Mouse (Mus musculus) embryonic fibroblast, embryonic 13.5 days (primary cell): ENCODE data around the gene St13. TPM values are rescaled to one million over a fixed set of nuclear protein-coding genes. Genes with fewer than 3 reads are reported as not detected.

Source experiments
- H3K27ac ChIP-seq: 2 replicates; pipeline ENCODE4 v1.5.1; 2012; ENCODE audit warnings: low read length, control low read depth, inconsistent platforms; ENCODE audit not compliant: insufficient read depth
- H3K4me1 ChIP-seq: 2 replicates; pipeline ENCODE4 v1.6.1; 2011; ENCODE audit warnings: low read length; ENCODE audit not compliant: control insufficient read depth, insufficient read depth
- H3K4me3 ChIP-seq: 2 replicates; pipeline ENCODE4 v1.5.1; 2011; ENCODE audit warnings: mild to moderate bottlenecking, control low read depth, low read length; ENCODE audit not compliant: insufficient read depth
- CTCF ChIP-seq: IDR thresholded peaks from 2 replicates; pipeline ENCODE4 v1.5.1; 2011; ENCODE audit warnings: mild to moderate bottlenecking, control low read depth, low read length, moderate library complexity, borderline replicate concordance; ENCODE audit not compliant: insufficient read depth
- POLR2A ChIP-seq: IDR thresholded peaks from 2 replicates; pipeline ENCODE4 v1.6.1; 2011; ENCODE audit warnings: low read depth, mild to moderate bottlenecking, control low read depth, low read length, moderate library complexity
- polyA plus RNA-seq: library from polyadenylated mRNA; stranded (reverse); fragments of >200 nt; gene quantifications from 2 replicates; pipeline ENCODE4 v1.2.4, GENCODE M21; 2011; ENCODE audit warnings: low read depth; ENCODE audit not compliant: missing spikeins, insufficient read length

St13 gene
- polyA plus RNA-seq, 1 experiment, result 337 TPM

DNA sequence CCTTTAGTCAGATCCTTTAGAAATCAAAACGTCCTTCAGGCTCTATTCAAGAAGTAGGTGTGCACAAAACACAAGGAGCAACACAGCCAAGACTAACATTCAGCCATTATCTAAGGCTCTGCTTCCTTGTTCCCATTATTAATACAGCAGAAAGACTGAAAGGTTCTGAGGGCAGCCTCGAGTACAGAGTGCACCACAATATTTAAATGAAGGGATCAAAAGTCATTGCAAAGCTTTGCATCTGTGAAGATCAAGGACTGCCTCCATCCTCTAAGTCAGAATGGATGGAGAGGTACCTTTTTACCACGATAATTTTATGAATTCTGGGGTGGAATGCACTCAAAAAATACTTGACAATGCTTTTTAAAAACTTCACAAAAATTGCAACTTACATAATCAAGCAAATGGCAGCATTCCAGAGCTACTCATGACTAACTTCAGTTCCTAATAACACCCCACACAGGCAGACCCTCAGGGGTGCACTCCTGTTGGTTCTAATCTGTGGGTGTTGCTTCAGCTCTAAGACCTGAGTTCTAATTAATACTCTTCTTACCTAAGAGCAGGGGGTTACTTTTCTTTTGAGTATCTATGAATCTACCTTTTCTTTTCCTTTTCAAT, 69.0 kb downstream of the St13 start:
- TF ChIP-seq POLR2A (no peak), CTCF (no peak)

GRCm38 (mm10) chr15:81329721-81330369, 70.0 kb downstream of the St13 start:
- no peak overlapping the region for H3K4me3 ChIP-seq
- TF ChIP-seq CTCF, result no peak
- H3K4me1 ChIP-seq, result no peaks in the 10 kb centered on the region; the same call in 1 of the 2 replicates
- H3K27ac ChIP-seq, result no peak overlapping the region

More for the DNA sequence above, 69.0 kb downstream of the St13 start:
- Histone ChIP-seq H3K4me1 (no peaks in the 10 kb centered on the region; the same call in 1 of the 2 replicates), H3K27ac (no peak overlapping the region), H3K4me3 (no peak overlapping the region)

GRCm38 (mm10) chr15:81327501-81327900, 72.4 kb downstream of the St13 start:
- Histone ChIP-seq H3K4me1 (no peaks in the 10 kb centered on the region; the same call in 1 of the 2 replicates), H3K4me3 (no peak overlapping the region), H3K27ac (no peak overlapping the region)
- no peak for TF ChIP-seq POLR2A

DNA sequence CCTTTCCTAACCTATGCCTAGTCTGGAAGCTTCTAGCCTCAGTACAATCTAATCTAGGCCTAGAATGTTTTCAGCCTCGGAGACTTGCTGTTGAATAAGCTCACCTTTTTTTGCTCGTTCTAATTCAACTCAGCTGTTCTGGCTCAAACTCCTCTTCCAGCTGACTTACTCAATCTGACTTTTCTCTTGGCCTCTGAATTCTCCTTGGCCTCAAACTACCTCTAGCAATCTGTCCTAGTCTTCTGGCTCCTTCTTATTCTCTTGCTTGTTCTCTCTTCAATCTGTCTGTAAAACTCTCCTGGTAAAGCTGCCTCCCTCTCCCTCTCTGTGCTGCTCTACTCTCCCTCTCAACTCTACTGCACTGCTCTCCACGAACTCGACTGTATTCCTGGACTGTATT, 74.9 kb downstream of the St13 start:
- peak overlapping the region; percentile 23; the same call in 1 of the 2 replicates for H3K27ac ChIP-seq
- TF ChIP-seq POLR2A, result no peak
- no peak for TF ChIP-seq CTCF
- H3K4me3 ChIP-seq, result no peak overlapping the region
- no peaks in the 10 kb centered on the region for H3K4me1 ChIP-seq

DNA sequence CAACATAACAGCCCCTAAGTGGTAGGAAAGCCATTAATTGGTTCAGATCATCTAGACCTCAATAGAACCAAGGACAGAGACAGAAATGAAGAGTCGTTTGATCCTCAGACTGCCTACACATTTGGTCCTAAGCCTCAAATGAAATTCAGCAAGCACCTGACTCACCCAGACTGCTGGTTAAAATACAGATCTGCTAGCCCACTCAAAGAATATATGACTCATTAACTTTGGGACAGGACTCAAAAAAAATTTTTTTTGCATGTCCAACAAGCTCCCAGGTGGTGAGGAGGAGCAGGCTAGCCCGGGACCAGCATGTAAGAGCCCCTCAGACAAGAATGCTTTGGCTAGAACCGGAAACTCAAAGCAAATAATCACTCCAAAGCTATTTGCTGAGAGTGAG, 79.7 kb downstream of the St13 start:
- H3K27ac ChIP-seq, result no peak overlapping the region
- H3K4me1 ChIP-seq, result no peaks in the 10 kb centered on the region
- TF ChIP-seq POLR2A (no peak), CTCF (no peak)
- no peak overlapping the region for H3K4me3 ChIP-seq

DNA sequence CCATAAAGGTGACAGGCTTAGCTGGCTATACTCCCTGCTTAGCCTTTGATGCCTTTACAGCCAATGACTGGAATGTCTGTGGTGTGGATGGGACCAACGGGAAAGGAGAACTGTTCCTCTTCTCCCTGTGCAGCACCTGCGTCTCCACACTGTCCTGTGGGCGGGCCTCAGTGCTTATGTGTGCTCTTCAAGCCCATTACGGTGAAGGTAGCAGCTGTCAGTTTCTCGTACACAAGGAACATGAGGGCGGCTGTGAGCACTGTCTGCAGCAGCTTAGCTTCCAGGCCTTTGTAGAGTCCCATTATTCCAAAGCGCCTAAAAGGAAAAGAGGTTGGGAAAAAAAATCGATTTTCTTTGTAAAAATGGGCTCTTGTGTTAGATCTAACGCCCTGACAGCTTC, 80.4 kb downstream of the St13 start:
- TF ChIP-seq POLR2A, result no peak
- TF ChIP-seq CTCF, result no peak
- H3K27ac ChIP-seq, result no peak overlapping the region
- H3K4me3 ChIP-seq, result no peak overlapping the region
- no peaks in the 10 kb centered on the region for H3K4me1 ChIP-seq

DNA sequence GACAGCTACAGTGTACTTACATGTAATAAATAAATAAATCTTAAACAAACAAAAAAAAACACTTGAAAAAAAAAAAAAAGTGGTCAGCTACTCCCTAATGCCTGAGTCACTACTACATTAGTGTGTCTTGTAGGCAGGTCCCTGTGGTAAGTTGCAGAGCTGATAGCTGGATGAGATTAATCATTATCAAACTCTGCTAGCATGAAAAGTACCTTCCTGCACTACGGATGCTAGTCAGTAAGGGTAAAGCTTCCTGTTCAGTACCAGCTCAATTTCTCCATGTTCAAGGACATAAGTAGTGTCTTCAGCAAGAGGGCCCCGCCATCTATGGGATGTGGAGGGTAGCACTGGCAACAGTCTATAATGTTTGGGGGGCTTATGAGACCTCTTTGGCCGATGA, 85.9 kb downstream of the St13 start:
- Histone ChIP-seq H3K27ac (no peak overlapping the region), H3K4me1 (no peaks in the 10 kb centered on the region; the same call in 1 of the 2 replicates), H3K4me3 (no peak overlapping the region)
- TF ChIP-seq CTCF, result no peak
- TF ChIP-seq POLR2A, result no peak

Other genes starting within 250 kb of the St13 start
- gene Mrtfa, start 209.3 kb downstream of the St13 start, polyA plus RNA-seq, result 36.6 and 38.4 TPM in 2 replicates
- 0.75 and 1.1 TPM in 2 replicates for gene Mchr1, start 164.6 kb downstream of the St13 start, polyA plus RNA-seq
- 89.1 and 93.1 TPM in 2 replicates for gene Slc25a17, start 39.3 kb downstream of the St13 start, polyA plus RNA-seq
- 12.4 and 21.8 TPM in 2 replicates for gene Xpnpep3, start 61 bp upstream of the St13 start, polyA plus RNA-seq
- not detected in 2 replicates for gene Dnajb7, start 8.2 kb upstream of the St13 start, polyA plus RNA-seq
- gene Rbx1, start 66.2 kb upstream of the St13 start, polyA plus RNA-seq, result 129 and 132 TPM in 2 replicates
- gene Ep300, start 185.3 kb upstream of the St13 start, polyA plus RNA-seq, result 63.6 and 67.2 TPM in 2 replicates